Mouse (Mus musculus): ENCODE data around the gene Cnot9. TPM values are rescaled to one million over a fixed set of nuclear protein-coding genes. Genes with fewer than 3 reads are reported as not detected.

Cnot9 gene
- total and polyA plus RNA-seq, 3 experiments: 46.1 to 84.5 (median 70.5) TPM

Other genes with a start within 250 kb of the Cnot9 start
- 0.21 TPM in 1 of 2 replicates, not detected in the other for gene Gpbar1, start 227.5 kb upstream of the Cnot9 start, total RNA-seq (2012; rRNA removed)
- gene Gpbar1, start 227.5 kb upstream of the Cnot9 start, total RNA-seq (2014; rRNA removed): not detected in 2 replicates
- not detected in 2 replicates for gene Gpbar1, start 227.5 kb upstream of the Cnot9 start, polyA plus RNA-seq (2012; ENCODE audit: insufficient read length, low read depth)
- 151 and 163 TPM in 2 replicates for gene Aamp, start 221.3 kb upstream of the Cnot9 start, total RNA-seq (2012; rRNA removed)
- 103 and 108 TPM in 2 replicates for gene Aamp, start 221.3 kb upstream of the Cnot9 start, total RNA-seq (2014; rRNA removed)
- 172 and 193 TPM in 2 replicates for gene Aamp, start 221.3 kb upstream of the Cnot9 start, polyA plus RNA-seq (2012; ENCODE audit: insufficient read length, low read depth)
- 117 and 154 TPM in 2 replicates for gene Pnkd, start 221.1 kb upstream of the Cnot9 start, total RNA-seq (2012; rRNA removed)
- 42.7 and 45.5 TPM in 2 replicates for gene Pnkd, start 221.1 kb upstream of the Cnot9 start, total RNA-seq (2014; rRNA removed)
- gene Pnkd, start 221.1 kb upstream of the Cnot9 start, polyA plus RNA-seq (2012; ENCODE audit: insufficient read length, low read depth): 263 and 318 TPM in 2 replicates
- gene Tmbim1, start 200.4 kb upstream of the Cnot9 start, total RNA-seq (2012; rRNA removed): 30.9 and 32.4 TPM in 2 replicates
- gene Tmbim1, start 200.4 kb upstream of the Cnot9 start, total RNA-seq (2014; rRNA removed): 26.6 and 28.3 TPM in 2 replicates
- gene Tmbim1, start 200.4 kb upstream of the Cnot9 start, polyA plus RNA-seq (2012; ENCODE audit: insufficient read length, low read depth): 31.1 and 35.1 TPM in 2 replicates
- 0.21 and 0.30 TPM in 2 replicates for gene Catip, start 143.9 kb upstream of the Cnot9 start, total RNA-seq (2012; rRNA removed)
- 0.11 and 0.20 TPM in 2 replicates for gene Catip, start 143.9 kb upstream of the Cnot9 start, total RNA-seq (2014; rRNA removed)
- 2.1 and 2.6 TPM in 2 replicates for gene Catip, start 143.9 kb upstream of the Cnot9 start, polyA plus RNA-seq (2012; ENCODE audit: insufficient read length, low read depth)
- 21.3 and 35.7 TPM in 2 replicates for gene Slc11a1, start 130.9 kb upstream of the Cnot9 start, total RNA-seq (2012; rRNA removed)
- 14.0 and 17.0 TPM in 2 replicates for gene Slc11a1, start 130.9 kb upstream of the Cnot9 start, total RNA-seq (2014; rRNA removed)
- gene Slc11a1, start 130.9 kb upstream of the Cnot9 start, polyA plus RNA-seq (2012; ENCODE audit: insufficient read length, low read depth): 85.8 and 96.4 TPM in 2 replicates
- gene Ctdsp1, start 114.5 kb upstream of the Cnot9 start, total RNA-seq (2012; rRNA removed): 23.4 and 26.0 TPM in 2 replicates
- 11.8 and 14.4 TPM in 2 replicates for gene Ctdsp1, start 114.5 kb upstream of the Cnot9 start, total RNA-seq (2014; rRNA removed)
- 57.5 and 65.8 TPM in 2 replicates for gene Ctdsp1, start 114.5 kb upstream of the Cnot9 start, polyA plus RNA-seq (2012; ENCODE audit: insufficient read length, low read depth)
- 0.08 TPM in 1 of 2 replicates, not detected in the other for gene Vil1, start 96.7 kb upstream of the Cnot9 start, total RNA-seq (2012; rRNA removed)
- gene Vil1, start 96.7 kb upstream of the Cnot9 start, total RNA-seq (2014; rRNA removed): not detected in 2 replicates
- 0.10 TPM in 1 of 2 replicates, not detected in the other for gene Vil1, start 96.7 kb upstream of the Cnot9 start, polyA plus RNA-seq (2012; ENCODE audit: insufficient read length, low read depth)
- gene Plcd4, start 36.8 kb downstream of the Cnot9 start, total RNA-seq (2012; rRNA removed): 0.21 and 0.25 TPM in 2 replicates
- gene Plcd4, start 36.8 kb downstream of the Cnot9 start, total RNA-seq (2014; rRNA removed): not detected in 2 replicates
- 0.97 and 1.1 TPM in 2 replicates for gene Plcd4, start 36.8 kb downstream of the Cnot9 start, polyA plus RNA-seq (2012; ENCODE audit: insufficient read length, low read depth)
- 24.0 and 24.5 TPM in 2 replicates for gene Usp37, start 38.2 kb downstream of the Cnot9 start, total RNA-seq (2012; rRNA removed)
- 24.1 and 24.6 TPM in 2 replicates for gene Usp37, start 38.2 kb downstream of the Cnot9 start, total RNA-seq (2014; rRNA removed)
- gene Usp37, start 38.2 kb downstream of the Cnot9 start, polyA plus RNA-seq (2012; ENCODE audit: insufficient read length, low read depth): 12.9 and 13.8 TPM in 2 replicates
- 6.0 and 7.8 TPM in 2 replicates for gene Zfp142, start 82.2 kb downstream of the Cnot9 start, total RNA-seq (2012; rRNA removed)
- gene Zfp142, start 82.2 kb downstream of the Cnot9 start, total RNA-seq (2014; rRNA removed): 2.5 and 2.8 TPM in 2 replicates
- 14.1 and 15.1 TPM in 2 replicates for gene Zfp142, start 82.2 kb downstream of the Cnot9 start, polyA plus RNA-seq (2012; ENCODE audit: insufficient read length, low read depth)
- gene Bcs1l, start 82.2 kb downstream of the Cnot9 start, total RNA-seq (2012; rRNA removed): 24.5 and 27.1 TPM in 2 replicates
- 16.7 and 18.6 TPM in 2 replicates for gene Bcs1l, start 82.2 kb downstream of the Cnot9 start, total RNA-seq (2014; rRNA removed)
- gene Bcs1l, start 82.2 kb downstream of the Cnot9 start, polyA plus RNA-seq (2012; ENCODE audit: insufficient read length, low read depth): 27.8 and 29.1 TPM in 2 replicates
- 32.1 and 32.9 TPM in 2 replicates for gene Rnf25, start 95.3 kb downstream of the Cnot9 start, total RNA-seq (2012; rRNA removed)
- gene Rnf25, start 95.3 kb downstream of the Cnot9 start, total RNA-seq (2014; rRNA removed): 48.2 and 50.3 TPM in 2 replicates
- 43.4 and 47.8 TPM in 2 replicates for gene Rnf25, start 95.3 kb downstream of the Cnot9 start, polyA plus RNA-seq (2012; ENCODE audit: insufficient read length, low read depth)
- 0.81 and 1.1 TPM in 2 replicates for gene Stk36, start 95.4 kb downstream of the Cnot9 start, total RNA-seq (2012; rRNA removed)
- 0.40 and 0.46 TPM in 2 replicates for gene Stk36, start 95.4 kb downstream of the Cnot9 start, total RNA-seq (2014; rRNA removed)
- gene Stk36, start 95.4 kb downstream of the Cnot9 start, polyA plus RNA-seq (2012; ENCODE audit: insufficient read length, low read depth): 1.8 and 2.4 TPM in 2 replicates
- gene Ttll4, start 155.7 kb downstream of the Cnot9 start, total RNA-seq (2012; rRNA removed): 21.8 and 29.3 TPM in 2 replicates
- gene Ttll4, start 155.7 kb downstream of the Cnot9 start, total RNA-seq (2014; rRNA removed): 23.6 and 24.9 TPM in 2 replicates
- gene Ttll4, start 155.7 kb downstream of the Cnot9 start, polyA plus RNA-seq (2012; ENCODE audit: insufficient read length, low read depth): 72.0 and 85.8 TPM in 2 replicates
- gene Cyp27a1, start 207.5 kb downstream of the Cnot9 start, total RNA-seq (2012; rRNA removed): not detected in 2 replicates
- not detected in 2 replicates for gene Cyp27a1, start 207.5 kb downstream of the Cnot9 start, total RNA-seq (2014; rRNA removed)
- not detected in 2 replicates for gene Cyp27a1, start 207.5 kb downstream of the Cnot9 start, polyA plus RNA-seq (2012; ENCODE audit: insufficient read length, low read depth)
- 0.08 and 0.13 TPM in 2 replicates for gene Prkag3, start 243.2 kb downstream of the Cnot9 start, total RNA-seq (2012; rRNA removed)
- gene Prkag3, start 243.2 kb downstream of the Cnot9 start, total RNA-seq (2014; rRNA removed): 0.09 TPM in 1 of 2 replicates, not detected in the other
- gene Prkag3, start 243.2 kb downstream of the Cnot9 start, polyA plus RNA-seq (2012; ENCODE audit: insufficient read length, low read depth): 0.12 TPM in 1 of 2 replicates, not detected in the other

Data from CH12.LX (cell line).